In genomic region chr3:101603194-101603593, GRCm38 (mm10) we compare ENCODE assay signal across 7 mouse cellular contexts. TPM values are rescaled to one million over a fixed set of nuclear protein-coding genes. Genes with fewer than 3 reads are reported as not detected.
A peak's percentile ranks its signal among the peaks of the same experiment; 100 is the strongest.
DNase-seq lines count a peak whose midpoint lies in the region; ATAC-seq lines count a peak whose summit lies in the region.

No protein-coding gene starts in this region.

- peak overlapping the region; percentile 83 for H3K4me2 ChIP-seq in forebrain, embryonic 13.5 days
- peak overlapping the region; percentile 78 for H3K4me2 ChIP-seq in limb, embryonic 12.5 days
- peak overlapping the region; percentile 94 for H3K4me2 ChIP-seq in stomach, embryonic 16.5 days (ENCODE audit: low read depth, low read length)

- H3K36me3 ChIP-seq in forebrain, embryonic 13.5 days (ENCODE audit: poor library complexity, severe bottlenecking): no peaks in the 10 kb centered on the region
- no peaks in the 10 kb centered on the region for H3K36me3 ChIP-seq in limb, embryonic 12.5 days
- H3K36me3 ChIP-seq in stomach, embryonic 16.5 days (ENCODE audit: control insufficient read depth, insufficient read depth, low read length): no peaks in the 10 kb centered on the region

- H3K27ac ChIP-seq in forebrain, embryonic 13.5 days: no peak overlapping the region
- 0 out of 2 replicates have a peak overlapping the region, but pooled peaks have one; percentile 96 for H3K27ac ChIP-seq in limb, embryonic 12.5 days
- peak overlapping the region; percentile 98; the same call in 1 of the 2 replicates for H3K27ac ChIP-seq in stomach, embryonic 16.5 days (ENCODE audit: low read length)

- peak; percentile 18 for DNase-seq in retina, postnatal 1 day
- no peak for DNase-seq in retina, embryonic 14.5 days (ENCODE audit: low spot score)
- no peak for DNase-seq in frontal cortex, postnatal 36 days (ENCODE audit: low spot score in 2 of 2)
- DNase-seq in spleen, postnatal 36 days (ENCODE audit: low spot score in 2 of 2): no peak

- no peaks in the 10 kb centered on the region for H3K9me3 ChIP-seq in forebrain, embryonic 13.5 days (replicated peaks)
- H3K9me3 ChIP-seq in limb, embryonic 12.5 days: no peaks in the 10 kb centered on the region
- no peaks in the 10 kb centered on the region for H3K9me3 ChIP-seq in stomach, embryonic 16.5 days (replicated peaks; ENCODE audit: control insufficient read depth, low read length)

- H3K27me3 ChIP-seq in forebrain, embryonic 13.5 days: peaks cover 9% of the 10 kb centered on the region; the same call in 1 of the 2 replicates
- no peaks in the 10 kb centered on the region for H3K27me3 ChIP-seq in limb, embryonic 12.5 days
- H3K27me3 ChIP-seq in stomach, embryonic 16.5 days (ENCODE audit: control insufficient read depth, insufficient read depth, low read length): no peaks in the 10 kb centered on the region

- peak overlapping the region; percentile 90 for H3K9ac ChIP-seq in forebrain, embryonic 13.5 days
- H3K9ac ChIP-seq in limb, embryonic 12.5 days (replicated peaks): peak overlapping the region; percentile 96
- peak overlapping the region; percentile 97 for H3K9ac ChIP-seq in stomach, embryonic 16.5 days (ENCODE audit: low read length)

- H3K4me1 ChIP-seq in forebrain, embryonic 13.5 days: peaks cover 72% of the 10 kb centered on the region
- H3K4me1 ChIP-seq in limb, embryonic 12.5 days (replicated peaks): peaks cover 59% of the 10 kb centered on the region
- H3K4me1 ChIP-seq in stomach, embryonic 16.5 days (ENCODE audit: control insufficient read depth, insufficient read depth, low read length): peaks cover 54% of the 10 kb centered on the region

- WGBS in forebrain, embryonic 13.5 days: 27% methylated on average over 7 of the region's 7 CpGs
- WGBS in limb, embryonic 12.5 days: 43% methylated on average over 7 of the region's 7 CpGs
- 25% methylated on average over 7 of the region's 7 CpGs for WGBS in stomach, embryonic 16.5 days

- H3K4me3 ChIP-seq in forebrain, embryonic 13.5 days: peak overlapping the region; percentile 84
- peak overlapping the region; percentile 87 for H3K4me3 ChIP-seq in limb, embryonic 12.5 days (replicated peaks)
- H3K4me3 ChIP-seq in stomach, embryonic 16.5 days (replicated peaks; ENCODE audit: low read length): peak overlapping the region; percentile 92

- ATAC-seq in forebrain, embryonic 13.5 days: no peak
- ATAC-seq in limb, embryonic 12.5 days (ENCODE audit: insufficient number of reproducible peaks, insufficient read depth, low FRiP score, low TSS enrichment, low read depth): no peak
- no peak for ATAC-seq in stomach, embryonic 16.5 days (ENCODE audit: insufficient read depth, low FRiP score)

RNA-seq across cellular contexts. Expression of gene Atp1a1, which starts 1.3 kb away (rescaled TPM):
- polyA plus RNA-seq in forebrain, embryonic 13.5 days (2015; fragmentation: Nextera tagmentation; extraction: Ambion mirVana): 32.5 and 34.0 TPM in 2 replicates
- 57.1 and 67.6 TPM in 2 replicates for polyA plus RNA-seq in limb, embryonic 12.5 days (2016; fragmentation: Nextera tagmentation; extraction: Ambion mirVana)
- polyA plus RNA-seq in stomach, embryonic 16.5 days (2015; fragmentation: Nextera tagmentation; extraction: Ambion mirVana): 149 and 158 TPM in 2 replicates
